Mouse (Mus musculus) intestine, embryonic 15.5 days (tissue): ENCODE measurements around the gene Nwd1. TPM values are rescaled to one million over a fixed set of nuclear protein-coding genes. Genes with fewer than 3 reads are reported as not detected.

ENCODE experiments used
- ATAC-seq: fragments of 200-750 bp; cut with Nextera tagmentation; 2 replicates; pipeline ENCODE4 v1.8.0; 2017; ENCODE audit warnings: moderate TSS enrichment, moderate library complexity
- H3K27ac ChIP-seq: fragments of 300-500 bp; sonication (generic); 2 replicates; pipeline ENCODE4 v1.5.1; 2015; ENCODE audit warnings: mild to moderate bottlenecking, inconsistent platforms
- H3K27me3 ChIP-seq: fragments of 300-500 bp; sonication (generic); replicated peaks from 2 replicates; pipeline ENCODE4 v1.6.1; 2015; ENCODE audit warnings: inconsistent platforms
- H3K36me3 ChIP-seq: fragments of 300-500 bp; sonication (generic); 2 replicates; pipeline ENCODE4 v1.6.1; 2015; ENCODE audit warnings: inconsistent platforms
- H3K4me1 ChIP-seq: fragments of 300-500 bp; sonication (generic); replicated peaks from 2 replicates; pipeline ENCODE4 v1.6.1; 2015; ENCODE audit warnings: inconsistent platforms
- H3K4me2 ChIP-seq: fragments of 300-500 bp; sonication (generic); replicated peaks from 2 replicates; pipeline ENCODE4 v1.6.1; 2015; ENCODE audit warnings: mild to moderate bottlenecking, inconsistent platforms
- H3K4me3 ChIP-seq: fragments of 300-500 bp; sonication (generic); replicated peaks from 2 replicates; pipeline ENCODE4 v1.5.1; 2015; ENCODE audit warnings: inconsistent platforms
- H3K9ac ChIP-seq: fragments of 300-500 bp; sonication (generic); 2 replicates; pipeline ENCODE4 v1.6.1; 2015; ENCODE audit warnings: inconsistent platforms
- H3K9me3 ChIP-seq: fragments of 300-500 bp; sonication (generic); 2 replicates; pipeline ENCODE4 v1.6.1; 2016; ENCODE audit warnings: inconsistent platforms
- WGBS: fragments of 180-500 bp; shearing (Covaris S2); methylation state at CpG from one replicate; pipeline ENCODE4 v1.1.7; 2015; 5-methylcytosine and 5-hydroxymethylcytosine counted together
- polyA plus RNA-seq: library from polyadenylated mRNA; unstranded; fragments of >200 nt; fragmentation: Nextera tagmentation; extraction: Ambion mirVana; gene quantifications from 2 replicates; pipeline ENCODE4 v1.2.1, GENCODE M21; 2015

Gene Nwd1
- polyA plus RNA-seq, 1 experiment from 2014 or later = 0.14 TPM

GRCm38 (mm10) chr8:72756771-72757390 is 110.4 kb downstream of the Nwd1 start:
- H3K4me1 ChIP-seq = no peaks in the 10 kb centered on the region
- H3K4me3 ChIP-seq = no peak overlapping the region
- H3K9me3 ChIP-seq = no peaks in the 10 kb centered on the region
- no peak overlapping the region for H3K4me2 ChIP-seq
- ATAC-seq = no peak
- WGBS = 95% methylated on average over 35 of the region's 35 CpGs
- H3K27ac ChIP-seq = no peak overlapping the region
- peaks cover 51% of the 10 kb centered on the region for H3K36me3 ChIP-seq
- no peak overlapping the region for H3K9ac ChIP-seq
- H3K27me3 ChIP-seq = no peaks in the 10 kb centered on the region

- no peaks in the 10 kb centered on the region for H3K4me1 ChIP-seq
- WGBS = 86% methylated on average over 15 of the region's 15 CpGs
- H3K27ac ChIP-seq = no peak overlapping the region
- ATAC-seq = no peak
- H3K4me3 ChIP-seq = no peak overlapping the region
- peaks cover 46% of the 10 kb centered on the region for H3K36me3 ChIP-seq
- H3K4me2 ChIP-seq = no peak overlapping the region
- H3K9me3 ChIP-seq = no peaks in the 10 kb centered on the region
- no peak overlapping the region for H3K9ac ChIP-seq
- H3K27me3 ChIP-seq = no peaks in the 10 kb centered on the region
Observed at GRCm38 (mm10) chr8:72757426-72758195, 111.1 kb downstream of the Nwd1 start.

DNA sequence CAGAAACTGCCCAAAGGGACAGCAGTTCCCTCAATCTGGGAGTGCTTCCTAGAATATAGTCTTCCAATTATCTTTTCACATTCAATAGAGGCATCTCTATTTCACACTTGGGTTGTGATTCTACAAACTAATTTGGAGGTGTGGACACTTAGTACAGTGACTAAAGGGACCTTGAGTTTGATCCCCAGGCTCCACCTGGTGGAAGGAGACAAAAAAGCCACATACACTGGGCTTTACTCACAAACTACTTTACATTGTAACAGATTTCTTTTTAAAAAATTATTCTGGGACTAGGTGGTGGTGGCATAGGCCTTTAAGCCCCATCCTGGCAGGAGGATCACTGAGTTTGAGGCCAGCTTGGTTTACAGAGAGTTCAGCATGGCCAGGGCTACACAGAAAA is 111.8 kb downstream of the Nwd1 start:
- Histone ChIP-seq H3K36me3 (peaks cover 40% of the 10 kb centered on the region), H3K4me1 (no peaks in the 10 kb centered on the region), H3K27ac (no peak overlapping the region), H3K4me2 (no peak overlapping the region), H3K9me3 (no peaks in the 10 kb centered on the region), H3K27me3 (no peaks in the 10 kb centered on the region), H3K4me3 (no peak overlapping the region), H3K9ac (no peak overlapping the region)
- ATAC-seq = no peak

DNA sequence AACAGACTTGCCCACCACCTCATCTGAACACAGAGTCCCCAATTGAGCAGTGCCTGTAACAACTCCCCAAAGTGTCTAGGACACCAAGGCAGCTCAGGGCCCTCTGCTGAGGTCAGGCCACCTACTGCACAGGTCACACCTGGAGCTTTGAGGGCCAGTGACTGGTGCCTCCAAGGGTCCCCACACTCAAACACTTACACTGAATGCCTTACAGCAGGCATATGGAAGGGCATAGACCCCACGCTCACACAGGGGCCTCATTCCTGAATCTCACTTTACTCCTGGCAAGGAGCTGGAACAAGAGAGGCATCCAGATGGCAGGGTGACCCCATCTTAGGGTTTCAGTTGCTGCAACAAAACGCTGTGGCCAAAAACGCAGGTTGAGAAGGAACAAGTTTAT is 113.7 kb downstream of the Nwd1 start:
- Histone ChIP-seq H3K36me3 (peaks cover 29% of the 10 kb centered on the region), H3K9ac (no peak overlapping the region), H3K4me2 (no peak overlapping the region), H3K4me1 (no peaks in the 10 kb centered on the region), H3K27ac (no peak overlapping the region), H3K4me3 (no peak overlapping the region), H3K27me3 (no peaks in the 10 kb centered on the region), H3K9me3 (no peaks in the 10 kb centered on the region)
- 81% methylated on average over 3 of the region's 3 CpGs for WGBS
- no peak for ATAC-seq

DNA sequence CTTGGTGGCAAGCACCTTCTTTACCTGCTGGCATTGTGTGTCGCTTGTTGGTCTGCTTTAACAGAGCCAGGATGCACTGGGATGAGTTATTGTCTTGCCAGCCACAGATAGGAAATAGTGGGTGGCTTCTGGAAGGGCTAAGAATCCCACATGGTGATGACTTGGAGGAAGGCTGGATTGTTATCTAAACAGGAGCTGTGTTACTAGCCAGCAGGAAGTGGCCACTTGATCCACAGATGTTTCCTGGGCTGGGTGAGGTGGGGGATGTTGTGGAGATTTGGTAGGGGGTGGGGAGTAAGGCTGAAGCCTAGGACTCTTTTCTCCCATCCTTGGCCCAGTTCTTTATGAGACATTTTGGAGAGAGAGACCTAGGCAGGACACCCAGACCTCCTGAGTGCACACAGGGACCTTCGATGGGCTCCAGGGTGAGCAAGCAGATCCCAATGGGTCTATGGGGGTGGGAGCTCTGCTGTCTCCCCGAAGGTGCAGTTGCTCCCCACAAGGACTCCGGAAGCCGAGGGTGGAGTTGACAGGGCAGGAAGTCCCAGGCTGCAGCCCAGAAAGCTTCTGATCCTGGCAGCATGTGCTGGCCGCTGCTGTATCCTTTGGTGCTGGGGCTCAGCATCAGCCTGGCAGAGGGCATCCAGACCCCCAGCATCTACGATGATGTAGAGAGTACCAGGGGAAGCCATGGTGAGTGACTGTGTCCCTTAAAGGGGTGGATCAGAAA is 115.0 kb downstream of the Nwd1 start, which contains the start of gene F2rl3:
Gene F2rl3 (plus strand): TSS at position 559 of the 730 bp plus-strand sequence.
- peak within 1 kb of the TSS; percentile 24 for H3K4me2 ChIP-seq
- no peaks in the 10 kb centered on the region for H3K9me3 ChIP-seq
- no peak within 1 kb of the TSS for H3K4me3 ChIP-seq
- no peaks in the 10 kb centered on the region for H3K27me3 ChIP-seq
- peaks cover 17% of the 10 kb centered on the region for H3K36me3 ChIP-seq
- no peak within 1 kb of the TSS for H3K9ac ChIP-seq
- H3K4me1 ChIP-seq = no peaks in the 10 kb centered on the region
- 66% methylated on average over 7 of the region's 7 CpGs for WGBS
- peak; percentile 60 for ATAC-seq
- peak within 1 kb of the TSS; percentile 66 for H3K27ac ChIP-seq

DNA sequence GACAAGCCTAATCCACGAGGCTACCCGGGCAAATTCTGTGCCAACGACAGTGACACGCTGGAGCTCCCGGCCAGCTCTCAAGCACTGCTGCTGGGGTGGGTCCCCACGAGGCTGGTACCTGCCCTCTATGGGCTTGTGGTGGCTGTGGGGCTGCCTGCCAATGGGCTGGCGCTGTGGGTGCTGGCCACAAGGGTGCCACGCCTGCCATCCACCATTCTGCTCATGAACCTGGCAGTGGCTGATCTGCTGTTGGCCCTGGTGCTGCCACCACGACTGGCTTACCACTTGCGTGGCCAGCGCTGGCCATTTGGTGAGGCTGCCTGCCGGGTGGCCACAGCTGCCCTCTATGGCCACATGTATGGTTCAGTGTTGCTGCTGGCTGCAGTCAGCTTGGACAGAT is 115.8 kb downstream of the Nwd1 start:
- Histone ChIP-seq H3K9me3 (no peaks in the 10 kb centered on the region), H3K36me3 (peaks cover 9% of the 10 kb centered on the region), H3K4me1 (no peaks in the 10 kb centered on the region), H3K4me3 (no peak overlapping the region), H3K9ac (no peak overlapping the region), H3K4me2 (peak overlapping the region; percentile 24; the same call in 1 of the 2 replicates), H3K27ac (0 out of 2 replicates have a peak overlapping the region, but pooled peaks have one; percentile 66), H3K27me3 (no peaks in the 10 kb centered on the region)
- ATAC-seq = no peak
- WGBS = 89% methylated on average over 12 of the region's 12 CpGs

DNA sequence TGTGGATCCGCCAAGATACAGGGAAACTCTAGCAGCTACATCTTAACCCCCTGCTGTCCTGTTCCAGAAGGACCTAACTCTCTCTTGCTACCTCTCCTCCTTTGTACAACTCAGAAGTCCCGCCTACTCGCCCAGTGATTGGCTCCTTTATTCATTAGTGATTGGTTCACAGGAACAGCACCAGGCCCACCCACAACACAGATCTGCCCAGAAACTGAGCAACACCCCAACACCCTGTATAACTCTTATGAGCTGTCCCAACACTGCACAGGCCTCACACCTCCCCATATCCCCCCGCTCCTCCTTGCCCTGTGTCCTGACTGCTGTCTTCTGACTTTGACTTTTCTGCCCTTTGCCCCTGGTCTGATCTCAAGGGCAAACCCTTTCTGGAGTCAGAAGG is 119.2 kb downstream of the Nwd1 start:
- ATAC-seq = no peak

GRCm38 (mm10) chr8:72766777-72767176 is 120.3 kb downstream of the Nwd1 start:
- no peak overlapping the region for H3K4me3 ChIP-seq
- no peak overlapping the region for H3K9ac ChIP-seq
- WGBS = 34% methylated on average over 7 of the region's 7 CpGs
- ATAC-seq = no peak
- no peaks in the 10 kb centered on the region for H3K9me3 ChIP-seq
- H3K36me3 ChIP-seq = no peaks in the 10 kb centered on the region
- no peak overlapping the region for H3K27ac ChIP-seq
- H3K27me3 ChIP-seq = no peaks in the 10 kb centered on the region
- no peaks in the 10 kb centered on the region for H3K4me1 ChIP-seq
- no peak overlapping the region for H3K4me2 ChIP-seq

More for the DNA sequence above, 119.2 kb downstream of the Nwd1 start:
- H3K4me3 ChIP-seq = no peak overlapping the region
- no peaks in the 10 kb centered on the region for H3K9me3 ChIP-seq
- H3K36me3 ChIP-seq = no peaks in the 10 kb centered on the region
- H3K4me1 ChIP-seq = no peaks in the 10 kb centered on the region
- no peak overlapping the region for H3K27ac ChIP-seq
- no peak overlapping the region for H3K9ac ChIP-seq
- 78% methylated on average over 4 of the region's 4 CpGs for WGBS
- H3K27me3 ChIP-seq = no peaks in the 10 kb centered on the region
- no peak overlapping the region for H3K4me2 ChIP-seq

Other genes starting within 250 kb of the Nwd1 start
- gene Eps15l1, start 225.3 kb upstream of the Nwd1 start, polyA plus RNA-seq = 43.6 and 45.5 TPM in 2 replicates
- gene Calr3, start 202.8 kb upstream of the Nwd1 start, polyA plus RNA-seq = 0.98 and 1.1 TPM in 2 replicates
- 11.8 and 11.9 TPM in 2 replicates for gene 1700030K09Rik, start 202.8 kb upstream of the Nwd1 start, polyA plus RNA-seq
- gene Cherp, start 171.5 kb upstream of the Nwd1 start, polyA plus RNA-seq = 47.4 and 49.6 TPM in 2 replicates
- 17.3 and 19.8 TPM in 2 replicates for gene Slc35e1, start 154.1 kb upstream of the Nwd1 start, polyA plus RNA-seq
- 13.1 and 14.0 TPM in 2 replicates for gene Med26, start 98.4 kb upstream of the Nwd1 start, polyA plus RNA-seq
- 115 and 127 TPM in 2 replicates for gene Smim7, start 75.6 kb upstream of the Nwd1 start, polyA plus RNA-seq
- gene Tmem38a, start 74.7 kb upstream of the Nwd1 start, polyA plus RNA-seq = 12.6 and 13.3 TPM in 2 replicates
- gene Sin3b, start 76.6 kb downstream of the Nwd1 start, polyA plus RNA-seq = 132 and 150 TPM in 2 replicates
- 3.5 TPM in 2 replicates for gene F2rl3, start 115.2 kb downstream of the Nwd1 start, polyA plus RNA-seq